Mouse (Mus musculus) bone marrow, adult 2 months (tissue): Measurements from ENCODE around the gene Ugt2b1. TPM values are rescaled to one million over a fixed set of nuclear protein-coding genes. Genes with fewer than 3 reads are reported as not detected.
"Not testable (repeated sequence)": the region's sequence is repeated elsewhere in the genome, so short reads cannot be mapped to it uniquely, and the experiment has no call there.

Experiments
- H3K27ac ChIP-seq: fragments of 200-500 bp; 2 replicates; pipeline ENCODE4 v1.5.1; 2012; ENCODE audit warnings: low read depth, mild to moderate bottlenecking, control low read depth, inconsistent platforms, low read length; ENCODE audit not compliant: control insufficient read depth, poor library complexity, insufficient read depth
- H3K4me1 ChIP-seq: fragments of 200-500 bp; 2 replicates; pipeline ENCODE4 v1.6.1; 2011; ENCODE audit warnings: low read length; ENCODE audit not compliant: control insufficient read depth, insufficient read depth
- H3K4me3 ChIP-seq: fragments of 200-500 bp; replicated peaks from 2 replicates; pipeline ENCODE3; 2011; ENCODE audit warnings: mild to moderate bottlenecking, low read depth, low read length, control low read depth; ENCODE audit not compliant: control insufficient read depth
- CTCF ChIP-seq: fragments of 200-500 bp; IDR thresholded peaks from 2 replicates; pipeline ENCODE4 v1.5.1; 2011; ENCODE audit warnings: low read length, control low read depth; ENCODE audit not compliant: control insufficient read depth, insufficient read depth
- POLR2A ChIP-seq: fragments of 200-500 bp; IDR thresholded peaks from 2 replicates; pipeline ENCODE4 v1.6.1; 2011; ENCODE audit warnings: low read depth, mild to moderate bottlenecking, control low read depth, low read length, borderline replicate concordance; ENCODE audit not compliant: control insufficient read depth
- WGBS: fragments of 180-500 bp; shearing (Covaris S2); methylation state at CpG from one replicate; pipeline ENCODE4 v1.1.7; 2018; 5-methylcytosine and 5-hydroxymethylcytosine counted together
- polyA plus RNA-seq: library from polyadenylated mRNA; stranded (reverse); fragments of >200 nt; gene quantifications from 2 replicates; pipeline ENCODE4 v1.2.4, GENCODE M21; 2011; ENCODE audit warnings: low replicate concordance; ENCODE audit not compliant: missing spikeins, insufficient read depth, insufficient read length

The Ugt2b1 gene
- 1.4 TPM in 1 of 2 replicates, not detected in the other for polyA plus RNA-seq

DNA sequence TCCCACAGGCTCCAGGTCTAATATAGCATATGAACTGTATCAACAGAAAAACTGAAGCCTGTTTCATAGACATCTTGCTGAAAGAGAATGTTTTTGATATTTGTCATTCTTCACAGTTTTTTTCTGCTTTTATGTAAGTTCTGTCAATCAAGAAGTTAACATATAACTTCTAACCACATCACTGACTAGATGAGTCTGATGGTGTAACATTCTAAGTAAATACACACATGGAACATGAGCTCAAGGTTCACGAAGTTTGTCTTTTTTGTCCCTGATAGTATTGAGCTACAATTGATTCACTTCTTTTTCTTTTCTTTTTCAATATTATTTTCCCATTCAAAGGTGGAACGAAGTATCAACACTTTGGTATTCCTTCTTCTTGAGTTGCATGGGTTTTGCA lies at the start of gene Ugt2b1:
Gene Ugt2b1, minus strand, starts transcription at position 105 of the 400 bp plus-strand sequence.
- 70% methylated on average over 2 of the region's 2 CpGs for WGBS
- no peaks in the 10 kb centered on the region for H3K4me1 ChIP-seq
- no peak within 1 kb of the TSS for H3K27ac ChIP-seq
- TF ChIP-seq CTCF = no peak
- TF ChIP-seq POLR2A = no peak
- H3K4me3 ChIP-seq = no peak within 1 kb of the TSS

DNA sequence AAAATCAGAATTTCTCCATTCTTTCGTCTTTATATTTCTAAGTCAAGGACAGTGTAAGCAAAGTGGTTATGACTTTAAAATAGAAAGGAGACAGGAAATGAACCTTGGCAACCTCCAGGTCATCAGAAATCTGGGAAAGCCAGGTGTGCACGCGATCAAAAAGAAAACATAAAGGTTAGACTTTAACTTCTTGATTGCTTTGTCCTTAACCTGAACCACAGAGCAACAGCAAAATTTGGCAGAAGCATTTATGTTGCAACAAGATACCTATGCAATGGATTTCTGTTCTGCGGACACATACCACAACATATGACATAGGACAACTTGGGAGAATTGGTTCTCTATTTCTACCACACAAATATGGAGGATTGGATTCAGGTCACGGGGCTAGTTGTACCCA lies 40.9 kb upstream of the Ugt2b1 start:
- H3K27ac ChIP-seq, H3K4me3 ChIP-seq, H3K4me1 ChIP-seq: not testable (repeated sequence)
- 84% methylated on average over 5 of the region's 5 CpGs for WGBS

DNA sequence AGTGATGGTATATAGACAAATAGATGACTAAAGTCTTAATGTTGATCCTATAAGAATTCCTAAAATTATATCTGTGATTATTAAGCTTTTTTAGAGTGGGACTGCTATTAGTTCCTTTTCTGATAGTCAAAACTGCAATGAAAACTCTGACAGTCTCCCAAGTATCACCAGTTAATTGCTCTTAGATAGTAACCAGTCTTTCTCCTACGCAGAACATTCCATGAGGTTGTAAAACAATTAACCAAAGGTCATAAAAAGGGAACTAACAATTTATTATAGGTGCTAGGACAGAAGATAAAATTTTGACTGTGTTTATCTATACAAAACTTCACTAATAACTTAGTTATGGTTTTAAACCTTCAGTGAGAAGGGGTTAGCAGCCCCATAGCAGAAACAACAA lies 36.5 kb upstream of the Ugt2b1 start:
- 60% methylated on average over 1 of the region's 1 CpGs for WGBS
- not testable (repeated sequence) for H3K4me1 ChIP-seq, H3K27ac ChIP-seq, H3K4me3 ChIP-seq

DNA sequence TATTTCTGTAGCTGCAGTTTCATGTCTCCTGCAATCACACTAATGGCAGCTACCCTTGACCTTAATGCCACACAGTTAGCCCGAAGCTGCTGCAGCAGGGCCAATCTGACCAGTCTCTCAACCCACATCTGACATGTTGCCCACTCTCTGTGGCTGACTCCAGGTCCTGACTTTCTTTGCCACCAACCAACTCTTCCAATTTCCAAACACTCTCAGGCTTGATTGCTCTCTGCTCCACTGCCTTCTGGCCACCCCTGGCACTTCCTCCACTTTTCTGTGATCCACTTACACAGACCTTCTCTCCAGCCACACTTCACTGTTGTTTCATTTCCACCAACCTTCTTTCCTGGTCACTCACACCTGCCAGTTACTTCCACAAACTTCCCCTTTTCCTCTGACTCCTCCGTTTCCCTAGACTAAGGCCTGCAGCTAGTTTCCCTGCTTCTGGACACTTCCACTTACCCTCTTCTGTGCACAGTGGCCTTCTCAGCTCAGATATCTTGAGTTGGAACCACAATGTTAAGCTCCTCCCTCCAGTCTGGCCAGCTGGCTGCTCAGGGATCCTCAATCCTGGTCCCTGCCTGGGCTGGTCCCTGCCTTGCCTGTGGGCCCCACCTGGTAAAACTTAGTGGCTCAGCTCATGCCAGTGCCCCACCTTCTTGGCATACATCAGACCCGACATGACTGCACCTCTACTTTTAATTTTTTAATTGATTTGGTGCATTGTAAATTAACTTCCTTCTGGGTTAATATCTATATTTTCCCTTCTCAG lies 35.4 kb upstream of the Ugt2b1 start:
- no peak overlapping the region for H3K4me3 ChIP-seq
- H3K4me1 ChIP-seq = no peaks in the 10 kb centered on the region
- 45% methylated on average over 3 of the region's 3 CpGs for WGBS
- no peak for TF ChIP-seq POLR2A
- no peak for TF ChIP-seq CTCF
- H3K27ac ChIP-seq = no peak overlapping the region

DNA sequence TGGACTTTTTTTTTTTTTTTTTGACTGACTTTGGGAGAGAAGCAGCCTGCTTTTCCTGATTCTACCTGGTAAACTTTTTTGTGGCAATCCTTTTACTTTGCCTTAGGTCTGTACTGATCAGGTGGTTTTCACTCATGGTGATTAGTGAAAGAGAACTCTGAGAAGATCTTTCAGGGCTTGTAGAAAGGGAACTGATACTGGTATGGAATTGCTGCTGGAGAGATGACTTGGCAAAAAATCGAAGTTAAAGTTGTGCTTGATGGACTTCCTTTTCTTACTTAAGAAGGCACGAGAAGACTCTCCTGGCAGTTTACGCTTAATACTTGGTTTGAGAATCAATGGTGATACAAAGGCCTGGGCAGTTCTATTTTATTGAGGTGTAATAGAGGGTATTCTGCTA lies 34.2 kb upstream of the Ugt2b1 start:
- no peak overlapping the region for H3K27ac ChIP-seq
- WGBS = 18% methylated on average over 3 of the region's 3 CpGs
- no peak for TF ChIP-seq POLR2A
- TF ChIP-seq CTCF = no peak
- H3K4me3 ChIP-seq = no peak overlapping the region
- H3K4me1 ChIP-seq = no peaks in the 10 kb centered on the region

DNA sequence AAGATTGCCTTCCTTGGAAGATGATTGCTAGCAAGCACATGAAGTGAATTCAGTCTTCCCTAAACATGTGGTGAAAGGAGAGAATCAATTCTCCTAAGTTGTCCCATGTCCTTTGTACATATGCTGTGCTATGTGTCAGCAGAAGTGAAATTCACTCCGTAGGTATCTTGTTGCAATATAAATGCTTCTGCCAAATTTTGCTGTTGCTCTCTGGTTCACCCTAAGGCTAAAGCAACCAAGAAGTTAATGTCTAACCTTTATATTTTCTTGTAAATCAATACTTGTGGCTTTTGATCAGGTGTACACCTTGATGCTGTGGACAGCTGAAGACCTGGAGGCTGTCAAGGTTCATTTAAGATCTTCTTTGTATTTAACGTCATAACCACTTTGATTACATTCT lies 15.8 kb upstream of the Ugt2b1 start:
- Histone ChIP-seq H3K27ac (no peak overlapping the region), H3K4me1 (no peaks in the 10 kb centered on the region), H3K4me3 (no peak overlapping the region)
- TF ChIP-seq POLR2A (no peak), CTCF (no peak)
- WGBS = 77% methylated on average over 2 of the region's 2 CpGs

DNA sequence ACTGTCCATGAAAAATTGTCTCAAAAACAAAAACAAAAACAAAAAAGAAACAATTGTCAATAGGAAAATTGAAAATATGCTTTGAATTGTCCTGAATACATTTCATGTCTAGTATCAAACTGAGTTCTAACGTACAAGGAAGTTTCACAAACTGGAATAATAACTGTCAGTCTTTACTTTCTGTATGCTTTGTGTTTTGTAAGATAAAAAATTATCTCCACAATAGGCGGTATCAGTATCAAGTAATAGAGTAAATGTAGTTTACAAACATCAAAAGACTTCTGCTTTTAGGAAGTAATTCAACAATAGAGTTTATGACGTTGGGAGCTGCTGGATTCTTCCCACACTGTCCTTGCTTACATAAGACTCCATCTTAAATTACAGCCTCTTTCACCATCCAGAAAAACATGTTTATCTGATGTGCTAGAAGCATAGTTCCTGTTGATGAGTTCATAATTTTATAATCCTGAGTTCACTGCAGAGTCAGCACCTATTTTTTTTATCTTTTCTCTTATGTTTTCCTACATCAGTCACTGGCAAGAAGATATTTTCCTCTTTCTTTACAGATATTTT lies 5.6 kb downstream of the Ugt2b1 start:
- H3K4me1 ChIP-seq = no peaks in the 10 kb centered on the region
- H3K27ac ChIP-seq = no peak overlapping the region
- H3K4me3 ChIP-seq = no peak overlapping the region
- TF ChIP-seq CTCF (no peak), POLR2A (no peak)
- 52% methylated on average over 3 of the region's 3 CpGs for WGBS

DNA sequence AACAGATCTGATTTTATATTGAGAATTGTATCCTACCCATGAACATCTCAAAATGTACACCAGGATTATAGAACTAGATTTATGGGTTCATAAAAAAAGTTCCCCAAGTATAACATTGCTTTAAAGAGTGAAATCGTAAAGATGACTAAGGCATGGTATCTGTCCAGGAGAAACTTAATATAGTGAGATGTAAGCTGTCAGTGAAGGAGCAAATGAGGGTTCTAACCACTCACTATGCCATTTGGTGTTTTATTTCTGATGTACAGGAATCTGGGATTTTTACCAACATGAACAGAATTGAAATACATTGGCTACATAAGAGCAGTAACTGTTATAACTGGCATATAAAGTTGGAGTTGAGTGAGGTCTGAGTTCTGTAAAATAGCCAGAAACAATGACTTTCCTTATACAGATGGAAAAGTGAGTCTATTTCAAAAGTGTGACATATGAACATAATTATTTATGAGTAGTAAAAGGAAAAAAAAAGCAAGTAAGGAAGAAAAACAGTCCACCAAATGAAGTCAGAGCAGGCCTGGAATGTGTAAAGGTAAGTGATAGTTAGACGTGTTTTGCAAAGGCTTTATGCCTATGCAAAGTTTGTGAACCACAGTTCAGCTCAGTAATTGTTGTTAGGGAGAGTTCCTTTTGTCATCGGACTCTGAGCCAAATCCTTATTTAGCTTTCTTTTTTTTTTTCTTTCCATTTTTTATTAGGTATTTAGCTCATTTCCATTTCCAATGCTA lies 14.8 kb downstream of the Ugt2b1 start:
- Histone ChIP-seq H3K4me1 (no peaks in the 10 kb centered on the region), H3K4me3 (no peak overlapping the region), H3K27ac (no peak overlapping the region)
- WGBS = 78% methylated on average over 3 of the region's 3 CpGs
- TF ChIP-seq POLR2A (no peak), CTCF (no peak)

DNA sequence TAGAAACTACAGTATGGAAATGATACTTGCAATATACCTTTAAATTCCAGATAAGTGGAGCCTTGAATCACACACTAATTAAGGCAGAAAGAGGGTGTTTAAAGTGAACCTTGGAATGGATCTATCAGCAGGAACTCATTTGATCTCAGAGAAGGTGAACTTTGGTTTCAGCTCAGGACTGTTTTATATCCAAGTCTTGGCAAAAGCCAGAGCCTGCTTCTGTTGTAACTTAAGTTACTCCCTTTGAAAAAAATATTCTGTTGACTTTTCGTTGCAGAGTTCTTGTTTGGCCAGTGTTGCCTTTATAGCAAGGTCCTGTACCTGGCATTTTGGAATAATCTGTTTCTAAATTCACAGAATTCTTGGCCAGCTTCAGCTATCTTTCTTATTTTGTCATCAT lies 15.6 kb downstream of the Ugt2b1 start:
- 36% methylated on average over 1 of the region's 1 CpGs for WGBS
- TF ChIP-seq CTCF (no peak), POLR2A (no peak)
- no peaks in the 10 kb centered on the region for H3K4me1 ChIP-seq
- H3K27ac ChIP-seq = no peak overlapping the region
- H3K4me3 ChIP-seq = no peak overlapping the region
